23 mouse cellular contexts compared by ENCODE assay signal in the genomic region with DNA sequence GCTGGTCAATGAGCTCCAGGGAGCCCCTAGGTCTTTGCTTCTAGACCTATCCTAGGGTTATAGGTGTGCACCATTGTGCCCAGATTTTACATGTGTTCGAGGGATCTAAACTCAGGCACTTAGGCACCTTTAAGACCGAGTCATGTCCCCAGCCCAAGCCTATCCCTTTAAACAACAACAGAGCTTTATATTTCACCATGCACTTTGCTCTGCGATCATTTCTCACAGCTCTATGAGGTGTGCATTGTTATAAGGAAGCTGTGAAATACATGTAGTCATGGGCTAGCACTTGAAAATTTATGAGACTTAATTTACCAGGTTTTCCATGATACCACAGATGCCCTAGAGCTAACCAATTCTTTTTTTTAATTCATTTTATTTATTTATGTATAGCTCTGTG. TPM values are rescaled to one million over a fixed set of nuclear protein-coding genes. Genes with fewer than 3 reads are reported as not detected.
A peak's percentile ranks its signal among the peaks of the same experiment; 100 is the strongest.
DNase-seq lines count a peak whose midpoint lies in the region; ATAC-seq and TF ChIP-seq lines count a peak whose summit lies in the region.
"Had no signal": no experiment of that assay in that cellular context is flagged by ENCODE, and none has a peak within 500 bp of the region (broad histone marks: within the 10 kb centered on the region; RNA-seq: fewer than 3 reads in every experiment).

No protein-coding gene starts in this region.

- no peak for TF ChIP-seq EP300 in stomach, postnatal 0 days (optimal IDR thresholded peaks at IDR 0.05)

- H3K4me3 ChIP-seq in liver, embryonic 12.5 days = no peak overlapping the region
- no peak overlapping the region for H3K4me3 ChIP-seq in liver, embryonic 11.5 days (ENCODE audit: low read depth, low read length)
- H3K4me3 ChIP-seq in liver, embryonic 15.5 days (replicated peaks) = no peak overlapping the region
- H3K4me3 ChIP-seq in stomach, postnatal 0 days (ENCODE audit: low read depth, low read length) = no peak overlapping the region
- H3K4me3 ChIP-seq: embryonic facial prominence, embryonic 10.5 days; embryonic facial prominence, embryonic 13.5 days; erythroblast, embryonic 14.5 days; forebrain, embryonic 12.5 days; forebrain, embryonic 15.5 days; heart, adult 2 months; heart, embryonic 10.5 days; heart, embryonic 13.5 days had no signal

- H3K27ac ChIP-seq in liver, embryonic 12.5 days = 0 out of 2 replicates have a peak overlapping the region, but pooled peaks have one; percentile 40
- no peak overlapping the region for H3K27ac ChIP-seq in liver, embryonic 11.5 days (ENCODE audit: low read depth, low read length)
- H3K27ac ChIP-seq in liver, embryonic 15.5 days (replicated peaks) = 0 out of 2 replicates have a peak overlapping the region, but pooled peaks have one; percentile 42
- no peak overlapping the region for H3K27ac ChIP-seq in stomach, postnatal 0 days (replicated peaks)
- H3K27ac ChIP-seq: embryonic facial prominence, embryonic 10.5 days; embryonic facial prominence, embryonic 13.5 days; forebrain, embryonic 12.5 days; forebrain, embryonic 15.5 days; heart, adult 2 months; heart, embryonic 10.5 days; heart, embryonic 13.5 days; hindbrain, embryonic 14.5 days had no signal

- no peak overlapping the region for H3K4me2 ChIP-seq in liver, embryonic 12.5 days
- H3K4me2 ChIP-seq in liver, embryonic 11.5 days = no peak overlapping the region
- no peak overlapping the region for H3K4me2 ChIP-seq in liver, embryonic 15.5 days
- no peak overlapping the region for H3K4me2 ChIP-seq in stomach, postnatal 0 days (replicated peaks; ENCODE audit: low read depth)
- H3K4me2 ChIP-seq: embryonic facial prominence, embryonic 13.5 days; forebrain, embryonic 12.5 days; forebrain, embryonic 15.5 days; heart, embryonic 13.5 days; hindbrain, embryonic 14.5 days had no signal

- H3K27me3 ChIP-seq in liver, embryonic 12.5 days (replicated peaks) = no peaks in the 10 kb centered on the region
- H3K27me3 ChIP-seq in liver, embryonic 11.5 days (replicated peaks; ENCODE audit: control insufficient read depth, insufficient read depth, low read length) = no peaks in the 10 kb centered on the region
- no peaks in the 10 kb centered on the region for H3K27me3 ChIP-seq in liver, embryonic 15.5 days
- no peaks in the 10 kb centered on the region for H3K27me3 ChIP-seq in stomach, postnatal 0 days (ENCODE audit: control insufficient read depth, insufficient read depth, low read length)
- H3K27me3 ChIP-seq: embryonic facial prominence, embryonic 13.5 days; forebrain, embryonic 12.5 days; forebrain, embryonic 15.5 days; heart, embryonic 13.5 days had no signal

- H3K9ac ChIP-seq in liver, embryonic 12.5 days = no peak overlapping the region
- H3K9ac ChIP-seq in liver, embryonic 11.5 days (ENCODE audit: low read depth, low read length) = no peak overlapping the region
- no peak overlapping the region for H3K9ac ChIP-seq in liver, embryonic 15.5 days
- no peak overlapping the region for H3K9ac ChIP-seq in stomach, postnatal 0 days (ENCODE audit: low read length)
- H3K9ac ChIP-seq: embryonic facial prominence, embryonic 13.5 days; forebrain, embryonic 12.5 days; forebrain, embryonic 15.5 days; heart, embryonic 13.5 days; hindbrain, embryonic 14.5 days had no signal

- no peaks in the 10 kb centered on the region for H3K9me3 ChIP-seq in liver, embryonic 12.5 days (replicated peaks)
- no peaks in the 10 kb centered on the region for H3K9me3 ChIP-seq in liver, embryonic 11.5 days (ENCODE audit: control insufficient read depth, low read length)
- no peaks in the 10 kb centered on the region for H3K9me3 ChIP-seq in liver, embryonic 15.5 days (replicated peaks)
- no peaks in the 10 kb centered on the region for H3K9me3 ChIP-seq in stomach, postnatal 0 days (ENCODE audit: control insufficient read depth, low read length)
- H3K9me3 ChIP-seq: embryonic facial prominence, embryonic 10.5 days; embryonic facial prominence, embryonic 13.5 days; forebrain, embryonic 12.5 days; forebrain, embryonic 15.5 days; heart, embryonic 10.5 days; heart, embryonic 13.5 days had no signal

- TF ChIP-seq CTCF in stomach, postnatal 0 days (IDR thresholded peaks at IDR 0.05; ENCODE audit: low read depth) = no peak

- no peak for ATAC-seq in liver, embryonic 12.5 days
- no peak for ATAC-seq in liver, embryonic 11.5 days (replicated peaks; ENCODE audit: low FRiP score)
- no peak for ATAC-seq in liver, embryonic 15.5 days (ENCODE audit: insufficient read depth)
- ATAC-seq in stomach, postnatal 0 days (ENCODE audit: low FRiP score, low TSS enrichment) = peak; percentile 67; the same call in 1 of the 2 replicates
- ATAC-seq: CD4-positive, CD25-positive, alpha-beta regulatory T cell, adult 4 months; forebrain, embryonic 15.5 days had no signal

- WGBS in liver, embryonic 12.5 days (ENCODE audit: insufficient replicate concordance) = 66% methylated on average over 3 of the region's 3 CpGs
- WGBS in liver, embryonic 11.5 days = 77% methylated on average over 3 of the region's 3 CpGs
- 57% methylated on average over 3 of the region's 3 CpGs for WGBS in liver, embryonic 15.5 days (ENCODE audit: insufficient replicate concordance)
- WGBS in stomach, postnatal 0 days = 90% methylated on average over 3 of the region's 3 CpGs

- DNase-seq in liver, embryonic 11.5 days (ENCODE audit: low spot score) = no peak
- no peak for DNase-seq in stomach, postnatal 0 days (ENCODE audit: low spot score)
- no peak for DNase-seq in adrenal gland, postnatal 25 days
- DNase-seq in kidney, postnatal 25 days = no peak
- DNase-seq: adrenal gland, postnatal 14 days; cerebellum, adult 11-12 months; cerebellum, adult 8-10 months; embryo, embryonic 11 days; gastrocnemius, postnatal 36 days; heart, adult 2 months; heart, postnatal 14 days; heart, postnatal 4 days had no signal

- H3K36me3 ChIP-seq in liver, embryonic 12.5 days = no peaks in the 10 kb centered on the region
- H3K36me3 ChIP-seq in liver, embryonic 11.5 days (ENCODE audit: control insufficient read depth, insufficient read depth, low read length) = no peaks in the 10 kb centered on the region
- H3K36me3 ChIP-seq in liver, embryonic 15.5 days (replicated peaks) = no peaks in the 10 kb centered on the region
- no peaks in the 10 kb centered on the region for H3K36me3 ChIP-seq in stomach, postnatal 0 days (ENCODE audit: control insufficient read depth, insufficient read depth, low read length)
- H3K36me3 ChIP-seq: embryonic facial prominence, embryonic 10.5 days; embryonic facial prominence, embryonic 13.5 days; forebrain, embryonic 12.5 days; forebrain, embryonic 15.5 days; heart, embryonic 10.5 days; heart, embryonic 13.5 days had no signal

- H3K4me1 ChIP-seq in liver, embryonic 12.5 days = no peaks in the 10 kb centered on the region
- H3K4me1 ChIP-seq in liver, embryonic 11.5 days (replicated peaks; ENCODE audit: control insufficient read depth, insufficient read depth, low read length) = no peaks in the 10 kb centered on the region
- H3K4me1 ChIP-seq in liver, embryonic 15.5 days (replicated peaks) = 0 out of 2 replicates have a peak, but pooled peaks cover 2% of the 10 kb centered on the region
- H3K4me1 ChIP-seq in stomach, postnatal 0 days (replicated peaks; ENCODE audit: control insufficient read depth, insufficient read depth) = no peaks in the 10 kb centered on the region
- H3K4me1 ChIP-seq: embryonic facial prominence, embryonic 10.5 days; embryonic facial prominence, embryonic 13.5 days; forebrain, embryonic 12.5 days; forebrain, embryonic 15.5 days; heart, embryonic 10.5 days had no signal

RNA-seq across cellular contexts. Expression of gene Raph1, which starts 33.0 kb away (rescaled TPM):
- polyA plus RNA-seq in liver, embryonic 12.5 days (2016; fragmentation: Nextera tagmentation; extraction: Ambion mirVana) = 50.7 and 51.3 TPM in 2 replicates
- polyA plus RNA-seq in liver, embryonic 11.5 days (2014; fragmentation: Nextera tagmentation; extraction: Ambion mirVana) = 66.7 and 68.9 TPM in 2 replicates
- polyA plus RNA-seq in liver, embryonic 15.5 days (2015; fragmentation: Nextera tagmentation; extraction: Ambion mirVana) = 27.2 and 28.1 TPM in 2 replicates
- polyA plus RNA-seq in stomach, postnatal 0 days (2015; fragmentation: Nextera tagmentation; extraction: Ambion mirVana) = 11.5 and 13.2 TPM in 2 replicates
- 89.9 and 119 TPM in 2 replicates for total RNA-seq in adrenal gland, postnatal 25 days (2021)

Comparison
In these comparisons a context has a peak if more than half of its experiments do, and no peak if none do; other contexts are left out.
1. H3K27ac ChIP-seq: peak in liver, embryonic 12.5 days (single experiment) and liver, embryonic 15.5 days (single experiment); none in liver, embryonic 11.5 days (single experiment) and stomach, postnatal 0 days (single experiment).